Mouse (Mus musculus) heart, postnatal 36 days (tissue): Measurements from ENCODE around the gene Cym. TPM values are rescaled to one million over a fixed set of nuclear protein-coding genes. Genes with fewer than 3 reads are reported as not detected.

ENCODE experiments used
- DNase-seq, 2 experiments: peaks; one replicate each; pipeline ENCODE4 v3.0.0; 2021 to 2022
- intact Hi-C: fragments of 180-260 bp; cut with DNase I; formaldehyde crosslinking; loops from one replicate; pipeline ENCODE4 v1.15.1; 2025
- total RNA-seq, 2 experiments: library from RNA; stranded (reverse); gene quantifications; 2 replicates each; pipeline ENCODE4 v1.2.3; 2021

Gene Cym
- total RNA-seq, 2 experiments from 2014 or later = not detected

GRCm38 (mm10) chr3:107229221-107229620 is 7.7 kb upstream of the Cym start:
- no peak for DNase-seq
- intact Hi-C loops = no loop called here

- DNase-seq = no peak
Observed at GRCm38 (mm10) chr3:107225820-107226219, 4.3 kb upstream of the Cym start.

GRCm38 (mm10) chr3:107223230-107223629 is 1.7 kb upstream of the Cym start:
- intact Hi-C loops = no loop called here
- no peak for DNase-seq

More at GRCm38 (mm10) chr3:107225820-107226219, 4.3 kb upstream of the Cym start:
- intact Hi-C loops = no loop called here

GRCm38 (mm10) chr3:107218572-107218971 is 3.0 kb downstream of the Cym start:
- DNase-seq = no peak
- intact Hi-C loops = no loop called here

GRCm38 (mm10) chr3:107217101-107217480 is 4.4 kb downstream of the Cym start:
- intact Hi-C loops = no loop called here
- DNase-seq = no peak

- intact Hi-C loops = no loop called here
- DNase-seq = no peak
Observed at GRCm38 (mm10) chr3:107216400-107217100, 5.0 kb downstream of the Cym start.

- DNase-seq = no peak
- intact Hi-C loops = no loop called here
Observed at GRCm38 (mm10) chr3:107214606-107215005, 6.9 kb downstream of the Cym start.

- no peak for DNase-seq
- intact Hi-C loops = loop anchor here (2.0 kb wide), 1 partner anchor 25 kb away; no protein-coding TSS in a partner anchor
Observed at GRCm38 (mm10) chr3:107207625-107208253, 13.8 kb downstream of the Cym start.

GRCm38 (mm10) chr3:107206490-107207150 is 14.9 kb downstream of the Cym start:
- no peak for DNase-seq
- intact Hi-C loops = loop anchor here (1.0 to 2.0 kb wide), 3 partner anchors 26 to 260 kb away; no protein-coding TSS in a partner anchor

- intact Hi-C loops = loop anchor here (1.0 to 2.0 kb wide), 3 partner anchors 27 to 260 kb away; no protein-coding TSS in a partner anchor
- DNase-seq = peak; percentile 79 to 84
Observed at GRCm38 (mm10) chr3:107205994-107206393, 15.5 kb downstream of the Cym start.

GRCm38 (mm10) chr3:107205170-107205569 is 16.4 kb downstream of the Cym start:
- DNase-seq = no peak
- intact Hi-C loops = no loop called here

GRCm38 (mm10) chr3:107204413-107204812 is 17.1 kb downstream of the Cym start:
- intact Hi-C loops = no loop called here
- no peak for DNase-seq

GRCm38 (mm10) chr3:107201310-107202180 is 20.0 kb downstream of the Cym start:
- DNase-seq = no peak
- intact Hi-C loops = no loop called here

GRCm38 (mm10) chr3:107188226-107188899 is 33.2 kb downstream of the Cym start:
- peak; percentile 25 to 28 for DNase-seq
- intact Hi-C loops = loop anchor here (1.0 to 5.0 kb wide), 2 partner anchors 94 to 286 kb away; no protein-coding TSS in a partner anchor

- intact Hi-C loops = loop anchor here (5.0 kb wide), 1 partner anchor 285 kb away; no protein-coding TSS in a partner anchor
Observed at GRCm38 (mm10) chr3:107187022-107187421, 34.5 kb downstream of the Cym start.

GRCm38 (mm10) chr3:107185597-107185996 is 35.9 kb downstream of the Cym start:
- no peak for DNase-seq
- intact Hi-C loops = loop anchor here (5.0 kb wide), 1 partner anchor 283 kb away; no protein-coding TSS in a partner anchor

More at GRCm38 (mm10) chr3:107187022-107187421, 34.5 kb downstream of the Cym start:
- no peak for DNase-seq

GRCm38 (mm10) chr3:107183178-107183577 is 38.4 kb downstream of the Cym start:
- peak in 1 of 2 experiments; percentile 31 for DNase-seq
- intact Hi-C loops = no loop called here

- no peak for DNase-seq
Observed at GRCm38 (mm10) chr3:107182756-107183155, 38.8 kb downstream of the Cym start, which contains the start of gene Kcna10. TSS of gene Kcna10 (plus strand) at chr3:107183056.

GRCm38 (mm10) chr3:107180860-107181259 is 40.7 kb downstream of the Cym start:
- no peak for DNase-seq
- intact Hi-C loops = no loop called here

More at GRCm38 (mm10) chr3:107182756-107183155, 38.8 kb downstream of the Cym start, which contains the start of gene Kcna10:
- intact Hi-C loops = no loop called here
